Mouse (Mus musculus) bone marrow macrophage, adult 2 months (primary cell): Measurements from ENCODE around the gene Samd7. TPM values are rescaled to one million over a fixed set of nuclear protein-coding genes. Genes with fewer than 3 reads are reported as not detected.
A peak's percentile ranks its signal among the peaks of the same experiment; 100 is the strongest.

Experiments used
- H3K27ac ChIP-seq: 2 replicates; pipeline ENCODE4 v1.5.1; 2012; ENCODE audit warnings: low read depth, low read length; ENCODE audit not compliant: insufficient read depth
- H3K4me1 ChIP-seq: 2 replicates; pipeline ENCODE4 v1.6.1; 2012; ENCODE audit warnings: low read length; ENCODE audit not compliant: control insufficient read depth, insufficient read depth
- H3K4me3 ChIP-seq: 2 replicates; pipeline ENCODE4 v1.5.1; 2012; ENCODE audit warnings: mild to moderate bottlenecking, low read length, moderate library complexity; ENCODE audit not compliant: insufficient read depth
- CTCF ChIP-seq: IDR thresholded peaks from 2 replicates; pipeline ENCODE4 v1.5.1; 2012; ENCODE audit warnings: low read depth, mild to moderate bottlenecking, low read length, moderate library complexity
- POLR2A ChIP-seq: IDR thresholded peaks from 2 replicates; pipeline ENCODE4 v1.6.1; 2012; ENCODE audit warnings: mild to moderate bottlenecking, low read depth, low read length, borderline replicate concordance
- polyA plus RNA-seq: library from polyadenylated mRNA; stranded (reverse); fragments of >200 nt; gene quantifications from 2 replicates; pipeline ENCODE4 v1.2.4, GENCODE M21; 2012; ENCODE audit not compliant: missing spikeins, insufficient read depth, insufficient read length

The Samd7 gene
- polyA plus RNA-seq, 1 experiment: not detected

DNA sequence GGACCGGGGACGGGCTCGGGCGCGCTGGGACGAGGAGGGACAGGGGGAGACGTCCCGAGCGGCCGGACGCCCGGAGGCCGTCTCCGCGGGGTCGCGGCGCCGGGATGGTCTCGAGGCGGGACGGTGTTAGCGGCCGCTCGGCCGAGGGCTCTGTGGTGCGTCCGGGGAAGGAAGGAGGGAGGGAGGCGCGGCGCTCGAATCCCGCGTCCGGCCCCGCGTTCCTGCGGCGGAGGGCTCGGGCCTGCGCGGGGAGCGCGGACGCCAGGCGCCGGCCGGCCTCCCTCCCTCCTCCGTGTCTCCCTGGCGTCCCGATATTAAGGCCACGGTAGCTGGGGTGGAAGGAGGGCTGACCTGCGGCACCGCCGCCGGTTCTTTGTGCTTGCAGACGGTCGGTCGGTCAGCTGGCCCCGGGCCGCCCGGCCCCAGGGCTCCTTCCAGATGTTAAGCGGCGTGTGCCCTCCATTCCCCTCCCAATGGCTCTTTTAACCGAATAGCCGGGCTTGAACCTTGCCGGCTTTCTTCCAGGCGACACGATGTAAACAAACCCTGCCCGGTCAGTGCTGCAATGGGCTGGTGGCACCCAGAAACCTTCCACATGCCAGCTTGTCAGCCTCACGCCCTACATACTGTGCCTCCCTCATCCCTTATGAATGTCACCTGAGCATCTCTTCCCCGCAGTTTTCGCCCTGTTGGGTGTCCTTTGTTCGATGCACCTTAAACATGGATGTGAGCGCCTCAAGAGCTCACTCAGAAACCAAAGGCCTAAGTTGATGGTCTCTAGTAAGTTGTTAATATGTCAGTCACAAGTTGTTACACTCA, 47.5 kb downstream of the Samd7 start:
- H3K27ac ChIP-seq: peak overlapping the region; percentile 45
- H3K4me1 ChIP-seq: no peaks in the 10 kb centered on the region
- peak; percentile 6; the same call in 1 of the 2 replicates for TF ChIP-seq CTCF
- no peak for TF ChIP-seq POLR2A
- H3K4me3 ChIP-seq: peak overlapping the region; percentile 88

DNA sequence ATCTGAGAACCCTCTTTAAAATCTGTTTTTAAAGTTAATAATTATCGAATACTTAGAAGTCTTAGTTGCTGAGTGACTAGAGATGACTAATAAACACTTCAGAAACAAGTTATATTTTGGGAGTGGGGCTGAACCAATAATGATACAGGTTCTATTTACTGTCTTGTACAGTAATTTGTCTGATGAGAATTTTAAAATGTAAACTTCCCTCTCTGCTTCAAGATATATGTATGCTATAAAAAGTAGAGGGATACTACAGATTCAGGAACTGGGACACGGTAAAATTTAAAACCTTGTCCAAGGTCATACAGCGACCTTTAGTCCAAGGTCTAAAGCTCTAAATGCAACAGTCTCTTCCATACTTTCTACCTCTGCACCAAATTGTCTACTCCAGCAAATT, 56.1 kb downstream of the Samd7 start:
- TF ChIP-seq POLR2A: no peak
- TF ChIP-seq CTCF: no peak
- H3K4me3 ChIP-seq: no peak overlapping the region
- no peak overlapping the region for H3K27ac ChIP-seq
- H3K4me1 ChIP-seq: no peaks in the 10 kb centered on the region

DNA sequence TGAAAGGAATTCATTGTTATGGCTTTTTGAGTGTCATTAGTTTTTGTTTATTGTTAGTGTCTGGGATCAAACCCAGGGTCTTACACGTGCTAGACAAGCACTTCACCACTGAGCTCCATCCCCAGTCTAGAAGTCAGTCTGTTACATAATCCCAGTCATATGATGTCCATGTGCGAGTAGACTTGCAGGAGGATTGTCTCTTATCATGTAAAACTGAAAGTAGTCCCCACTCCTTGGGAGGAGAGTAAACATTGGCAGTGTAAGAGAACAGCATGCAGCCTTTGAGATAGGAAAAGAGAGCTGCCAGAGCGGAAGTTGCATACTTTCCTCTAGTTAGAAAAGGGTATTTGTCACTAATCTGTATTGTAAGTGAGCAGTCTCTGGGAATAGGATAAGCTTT, 66.8 kb downstream of the Samd7 start:
- no peak for TF ChIP-seq CTCF
- TF ChIP-seq POLR2A: no peak
- Histone ChIP-seq H3K4me1 (0 out of 2 replicates have a peak, but pooled peaks cover 2% of the 10 kb centered on the region), H3K27ac (no peak overlapping the region), H3K4me3 (no peak overlapping the region)

Other genes with a start within 250 kb of the Samd7 start
- not detected in 2 replicates for gene Mecom, start 198.3 kb upstream of the Samd7 start, polyA plus RNA-seq
- not detected in 2 replicates for gene Actrt3, start 146.4 kb upstream of the Samd7 start, polyA plus RNA-seq
- 11.2 and 13.5 TPM in 2 replicates for gene Mynn, start 144.2 kb upstream of the Samd7 start, polyA plus RNA-seq
- not detected in 2 replicates for gene Lrriq4, start 101.8 kb upstream of the Samd7 start, polyA plus RNA-seq
- not detected in 2 replicates for gene Lrrc34, start 98.4 kb upstream of the Samd7 start, polyA plus RNA-seq
- gene Lrrc31, start 46.5 kb upstream of the Samd7 start, polyA plus RNA-seq: not detected in 2 replicates
- gene Sec62, start 46.6 kb downstream of the Samd7 start, polyA plus RNA-seq: 104 and 114 TPM in 2 replicates
- 20.3 and 24.8 TPM in 2 replicates for gene Gpr160, start 109.7 kb downstream of the Samd7 start, polyA plus RNA-seq
- 26.0 and 26.4 TPM in 2 replicates for gene Phc3, start 223.1 kb downstream of the Samd7 start, polyA plus RNA-seq
- 17.4 and 19.8 TPM in 2 replicates for gene Prkci, start 249.5 kb downstream of the Samd7 start, polyA plus RNA-seq